Mouse (Mus musculus) embryo, embryonic 10.5 days (tissue): ENCODE data around the gene Sec1.

Experiments used
- DNase-seq: peaks from one replicate; pipeline ENCODE4 v3.0.0-alpha.2; 2015; ENCODE audit warnings: low spot score

Gene Sec1

GRCm38 (mm10) chr7:45717918-45718297 is 23.7 kb upstream of the Sec1 start, which contains the start of gene Sphk2:
TSS of gene Sphk2 (minus strand) at chr7:45718002.
- peak; percentile 98 for DNase-seq

- DNase-seq, result no peak
Measured at GRCm38 (mm10) chr7:45716952-45717917, 23.0 kb upstream of the Sec1 start.

- DNase-seq, result no peak
Measured at GRCm38 (mm10) chr7:45716460-45716857, 22.3 kb upstream of the Sec1 start.

GRCm38 (mm10) chr7:45715741-45716459 is 21.7 kb upstream of the Sec1 start:
- DNase-seq, result no peak

- DNase-seq, result peak; percentile 98
Measured at GRCm38 (mm10) chr7:45715090-45715708, 21.0 kb upstream of the Sec1 start, which contains the start of gene Rpl18. TSS of gene Rpl18 (plus strand) at chr7:45715457.

- no peak for DNase-seq
Measured at GRCm38 (mm10) chr7:45714630-45715089, 20.5 kb upstream of the Sec1 start.

- no peak for DNase-seq
Measured at GRCm38 (mm10) chr7:45713881-45714520, 19.8 kb upstream of the Sec1 start.

GRCm38 (mm10) chr7:45713396-45713795 is 19.2 kb upstream of the Sec1 start:
- DNase-seq, result no peak

- no peak for DNase-seq
Measured at GRCm38 (mm10) chr7:45712022-45712757, 18.0 kb upstream of the Sec1 start.

- no peak for DNase-seq
Measured at GRCm38 (mm10) chr7:45711316-45712021, 17.3 kb upstream of the Sec1 start.

GRCm38 (mm10) chr7:45710477-45711191 is 16.4 kb upstream of the Sec1 start:
- DNase-seq, result no peak

- no peak for DNase-seq
Measured at GRCm38 (mm10) chr7:45709677-45710355, 15.6 kb upstream of the Sec1 start.

GRCm38 (mm10) chr7:45709036-45709435 is 14.8 kb upstream of the Sec1 start:
- peak; percentile 76 for DNase-seq

- DNase-seq, result no peak
Measured at GRCm38 (mm10) chr7:45708221-45708761, 14.1 kb upstream of the Sec1 start.

- peak; percentile 92 for DNase-seq
Measured at GRCm38 (mm10) chr7:45707375-45707967, 13.3 kb upstream of the Sec1 start.

GRCm38 (mm10) chr7:45706721-45707241 is 12.6 kb upstream of the Sec1 start:
- DNase-seq, result peak; percentile 86

GRCm38 (mm10) chr7:45705873-45706281 is 11.7 kb upstream of the Sec1 start:
- DNase-seq, result peak; percentile 80

GRCm38 (mm10) chr7:45705443-45705864 is 11.3 kb upstream of the Sec1 start:
- DNase-seq, result no peak
